Mouse (Mus musculus): ENCODE results near the gene Elp4.

The Elp4 gene

DNA sequence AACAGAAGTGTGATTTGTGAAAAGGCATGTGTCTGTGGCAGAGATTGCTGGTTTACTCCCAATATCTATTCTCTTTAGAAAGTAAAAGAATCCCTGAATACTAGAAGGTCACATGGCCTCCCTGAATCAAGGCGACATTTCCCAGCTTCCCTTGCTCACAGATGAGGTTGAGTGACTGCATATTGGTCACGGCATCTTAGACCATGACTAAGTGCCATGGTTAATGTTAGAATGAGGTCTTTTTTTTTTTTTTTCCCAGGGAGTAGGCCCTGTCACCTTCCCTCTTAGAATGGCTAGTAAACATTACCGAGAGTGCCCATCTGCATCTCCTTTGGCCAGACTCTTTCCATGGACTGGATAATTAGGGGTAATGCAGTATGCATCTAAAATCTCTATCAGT lies 193.9 kb downstream of the Elp4 start:
- no peak for DNase-seq

DNA sequence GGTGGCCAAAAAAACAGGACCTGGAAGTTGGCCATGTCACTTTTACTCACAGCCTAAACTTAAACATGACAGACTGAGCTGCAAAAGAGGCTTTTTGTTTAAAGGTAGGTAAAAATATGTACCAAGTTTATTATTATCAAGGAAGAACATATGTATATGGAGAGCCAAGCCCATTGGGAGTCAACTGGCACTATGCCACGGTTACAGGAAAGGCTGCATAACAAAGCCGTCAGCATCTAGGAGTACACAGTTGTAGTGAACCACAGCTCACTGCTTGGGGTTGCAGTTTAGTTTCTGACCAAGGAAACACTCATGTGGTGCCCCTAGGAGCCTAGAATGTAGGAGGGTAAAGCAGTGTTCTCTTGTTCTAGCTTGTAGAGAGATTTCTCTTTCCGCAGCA lies 195.2 kb downstream of the Elp4 start:
- DNase-seq: no peak

DNA sequence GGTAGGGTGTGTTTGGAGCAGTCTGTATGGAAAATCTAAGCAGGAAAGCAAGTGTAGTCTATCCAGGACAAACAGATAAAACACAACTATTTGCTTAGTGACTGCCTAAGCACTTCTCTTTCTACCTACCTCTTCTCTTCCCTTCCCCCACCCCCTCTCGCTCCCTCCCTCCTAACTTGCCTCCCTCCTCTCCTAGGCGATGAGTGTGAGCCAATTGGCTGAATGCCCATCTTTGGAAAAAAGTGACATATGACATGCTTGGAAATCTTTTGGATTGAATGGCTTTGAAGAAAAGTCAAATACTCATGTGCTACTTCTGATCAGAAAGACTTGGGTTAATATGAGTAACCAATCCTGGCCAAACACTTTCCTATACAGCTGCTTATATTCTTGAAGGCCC lies 199.0 kb downstream of the Elp4 start:
- no peak for DNase-seq

DNA sequence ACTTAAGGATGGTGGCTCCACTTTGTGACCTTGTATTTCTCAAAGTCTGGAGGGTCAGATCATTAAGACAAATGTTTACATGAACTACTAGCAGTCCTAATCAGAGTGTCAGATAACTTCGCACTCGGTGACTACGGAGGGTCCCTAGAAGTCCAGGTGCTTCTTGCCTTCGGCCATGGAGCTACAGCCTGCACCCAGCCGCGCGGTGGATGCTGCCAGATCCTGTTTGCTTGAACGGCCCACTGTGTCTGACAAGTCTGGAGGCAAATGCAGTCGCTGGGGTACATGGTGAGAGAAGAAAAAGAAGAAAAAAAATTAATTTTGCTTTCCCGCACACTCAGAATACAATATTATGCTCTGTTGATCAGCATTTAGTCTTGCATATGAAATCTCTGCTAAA lies 201.8 kb downstream of the Elp4 start:
- no peak for DNase-seq

DNA sequence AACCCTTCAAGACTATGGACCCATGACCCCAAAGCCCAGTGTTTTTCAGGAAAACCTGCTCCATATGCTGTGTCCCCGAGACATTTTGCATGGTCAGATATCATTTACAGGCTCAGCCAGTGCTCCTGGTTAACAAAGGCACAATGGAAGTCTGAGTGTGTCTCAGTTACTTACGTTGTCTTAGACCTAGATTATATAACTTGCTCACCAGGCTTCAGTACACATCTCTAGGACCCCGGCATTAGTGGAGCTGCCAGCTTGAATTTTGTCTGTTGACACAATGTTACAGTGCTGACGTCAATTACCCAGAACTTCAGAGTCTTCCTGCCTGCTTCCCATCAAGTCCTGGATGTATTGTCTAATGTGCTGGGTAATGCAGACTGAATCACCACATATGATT lies 202.6 kb downstream of the Elp4 start:
- no peak for DNase-seq

DNA sequence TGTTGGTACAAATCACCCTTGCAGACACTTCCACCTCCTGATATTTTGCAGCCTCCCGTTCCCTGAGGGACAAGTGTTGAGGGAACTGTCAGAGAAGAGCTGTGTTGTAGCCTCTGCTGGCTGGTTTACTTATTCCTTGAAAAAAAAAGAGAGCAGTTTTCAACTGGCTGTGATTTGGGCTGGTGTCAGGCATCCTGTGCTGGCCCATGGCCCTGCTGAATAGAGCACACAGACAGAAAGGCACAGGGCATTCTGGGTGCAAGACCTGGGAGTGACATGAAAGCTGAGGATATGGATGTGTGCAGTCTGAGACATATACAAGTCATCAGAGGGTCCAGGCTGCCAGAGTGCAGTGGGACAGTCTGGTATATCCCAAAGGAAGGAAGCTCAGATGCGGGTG lies 205.7 kb downstream of the Elp4 start:
- no peak for DNase-seq

DNA sequence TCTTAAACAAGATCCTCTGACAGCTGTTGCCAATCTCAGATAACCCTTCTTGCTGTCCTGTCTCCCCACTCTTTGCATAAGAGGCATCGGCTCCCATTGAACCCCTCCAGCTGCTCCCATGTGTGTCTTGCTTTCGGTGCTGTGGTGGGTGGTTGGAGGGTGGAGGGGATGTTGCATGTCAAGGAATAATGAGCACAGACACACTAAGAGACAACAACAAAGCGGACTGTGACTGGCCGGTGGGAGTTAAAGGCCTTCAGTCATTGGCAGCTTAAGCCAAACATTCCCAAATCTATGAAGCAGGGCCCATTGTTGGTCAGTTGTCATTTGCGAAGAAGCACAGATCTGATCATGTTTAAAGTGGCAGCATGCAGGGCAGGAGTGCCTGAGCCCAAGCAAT lies 206.6 kb downstream of the Elp4 start:
- no peak for DNase-seq

DNA sequence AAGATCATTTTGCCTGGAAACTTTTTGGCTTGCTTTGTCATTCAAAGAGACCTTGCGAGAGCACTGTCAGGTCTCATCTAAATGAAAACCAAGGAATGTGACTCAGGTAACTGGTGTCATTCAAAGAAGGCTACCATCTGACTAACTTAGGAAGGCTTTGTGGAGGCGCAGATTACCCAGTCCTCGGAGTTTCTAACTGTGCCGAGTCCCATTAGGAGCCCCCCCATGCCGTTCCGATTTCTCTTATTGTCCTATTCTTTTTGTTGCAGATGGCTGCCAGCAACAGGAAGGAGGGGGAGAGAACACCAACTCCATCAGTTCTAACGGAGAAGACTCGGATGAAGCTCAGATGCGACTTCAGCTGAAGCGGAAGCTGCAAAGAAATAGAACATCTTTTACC lies 213.1 kb downstream of the Elp4 start:
- DNase-seq: no peak

DNA sequence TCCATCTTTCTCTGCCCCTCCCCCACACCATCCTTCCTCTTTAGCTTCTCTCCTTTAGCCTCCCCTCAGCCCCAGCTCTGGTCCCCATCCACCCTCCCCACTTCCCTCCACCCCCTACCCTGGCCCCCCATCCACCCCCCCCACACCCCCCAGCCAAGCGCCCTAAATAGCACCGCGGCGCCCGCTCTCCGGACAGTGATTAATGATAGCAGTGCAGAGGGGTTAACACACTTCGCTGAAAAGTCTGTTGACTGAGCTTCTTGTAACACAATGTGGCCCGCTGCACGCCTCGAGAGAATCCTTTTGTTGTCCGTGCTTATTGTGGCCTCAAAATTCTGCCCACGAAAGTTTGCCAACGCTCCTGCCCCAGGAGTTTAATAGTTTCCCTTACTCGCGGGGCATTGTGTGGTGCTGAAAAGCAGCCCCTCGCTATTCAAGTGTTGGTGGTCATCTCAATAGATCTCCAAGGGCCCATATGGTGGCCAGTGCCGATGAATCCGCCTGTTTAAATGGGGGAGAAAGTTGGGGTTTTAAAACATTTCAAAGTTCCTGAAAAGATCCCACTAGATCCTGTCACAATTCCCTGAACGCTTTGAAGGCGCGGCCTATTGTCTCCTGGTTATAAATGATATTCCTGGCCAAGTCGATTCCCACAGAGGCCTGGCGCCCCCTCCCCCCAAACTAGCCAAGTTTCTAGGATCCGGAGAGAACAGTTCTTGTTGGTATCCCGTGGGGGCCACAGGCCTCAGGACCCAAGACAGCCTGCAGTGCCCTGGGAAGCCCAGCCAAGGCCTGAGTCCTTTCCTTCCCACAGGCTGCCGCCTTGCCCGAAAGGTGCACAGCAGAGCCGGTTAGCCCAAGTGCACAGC lies 214.4 kb downstream of the Elp4 start:
- no peak for DNase-seq

DNA sequence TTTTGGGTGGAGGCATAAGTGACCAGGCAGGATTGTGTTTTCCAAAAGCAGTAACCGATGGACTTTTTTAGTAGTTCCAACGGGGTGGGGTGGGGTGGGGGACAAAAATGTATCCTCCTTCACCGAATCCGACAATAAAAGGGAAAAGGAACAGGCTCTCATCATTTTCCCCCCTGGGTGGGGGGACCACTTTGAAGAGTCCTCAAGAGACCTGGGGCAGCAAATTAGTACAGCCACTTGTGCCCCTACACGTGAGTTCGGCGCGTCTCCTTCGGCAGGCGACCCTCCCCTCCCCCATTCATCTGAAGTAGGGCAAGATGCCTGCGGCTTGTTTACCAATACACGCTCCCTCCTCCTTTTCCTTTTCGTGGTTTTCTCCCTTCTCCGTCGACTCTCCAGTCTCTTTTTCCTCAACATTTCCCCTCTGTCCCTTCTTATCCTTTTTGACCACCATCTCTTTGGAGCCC lies 215.0 kb downstream of the Elp4 start:
- DNase-seq: peak; percentile 12

DNA sequence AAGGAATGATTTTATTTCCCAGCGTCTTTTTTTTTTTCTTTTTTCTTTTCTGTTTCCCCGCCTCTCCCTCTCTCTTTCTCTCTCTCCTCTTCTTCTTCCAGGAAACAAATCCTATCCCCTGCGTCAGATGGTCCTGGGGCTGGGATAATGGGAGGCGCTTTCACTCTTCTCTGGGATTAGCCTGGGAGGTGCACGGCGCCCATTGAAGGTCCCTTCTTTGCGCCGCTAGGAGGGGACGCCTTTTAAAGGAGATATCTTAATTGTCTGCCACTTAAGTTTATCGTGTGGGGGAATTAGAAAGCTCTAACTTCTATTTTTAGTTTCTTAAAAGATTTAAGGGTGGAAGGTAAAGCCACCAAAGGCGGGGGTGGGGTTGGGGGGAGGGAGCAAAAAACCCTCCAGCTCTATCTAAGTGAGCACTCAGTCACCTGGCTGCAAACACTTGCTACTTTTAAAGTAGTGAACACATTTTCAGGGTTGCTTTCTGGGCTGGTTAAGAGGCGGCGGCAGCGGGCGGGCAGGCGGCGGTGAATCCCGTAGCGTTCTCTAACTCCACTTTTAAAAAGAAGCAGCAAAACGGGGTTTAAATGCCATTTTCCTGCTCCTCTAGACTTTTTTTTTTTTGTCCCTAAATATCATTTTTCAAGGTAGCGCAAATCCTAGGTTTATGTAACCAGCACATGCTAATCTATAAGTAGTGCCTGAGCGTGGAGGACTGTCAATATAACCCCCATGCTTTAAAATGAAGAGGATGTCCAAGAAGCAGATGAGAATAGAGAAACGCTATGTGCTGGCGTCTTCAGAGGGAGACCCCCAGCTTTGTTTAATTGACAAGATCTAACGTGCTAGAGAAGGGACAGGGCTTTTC lies 215.7 kb downstream of the Elp4 start:
- no peak for DNase-seq

DNA sequence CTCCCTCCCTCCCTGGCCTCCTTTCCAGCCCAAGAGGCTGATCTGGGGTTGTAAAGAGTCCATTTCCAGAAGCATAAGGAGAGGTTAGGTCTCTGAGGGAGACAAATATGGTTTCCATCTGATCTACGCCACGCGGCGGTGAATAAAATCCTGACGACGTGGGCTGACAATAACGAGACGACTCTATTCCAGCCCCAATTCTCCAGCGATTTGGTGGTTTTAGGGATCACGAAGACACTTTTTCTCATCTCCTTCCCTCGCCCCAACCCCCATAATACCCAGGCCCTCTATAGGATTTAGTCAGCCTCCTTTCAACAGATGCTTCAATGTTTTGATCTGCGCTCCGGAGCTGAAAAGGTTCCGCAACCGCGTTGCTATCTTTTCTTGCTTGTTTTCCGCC lies 216.4 kb downstream of the Elp4 start:
- DNase-seq: no peak

DNA sequence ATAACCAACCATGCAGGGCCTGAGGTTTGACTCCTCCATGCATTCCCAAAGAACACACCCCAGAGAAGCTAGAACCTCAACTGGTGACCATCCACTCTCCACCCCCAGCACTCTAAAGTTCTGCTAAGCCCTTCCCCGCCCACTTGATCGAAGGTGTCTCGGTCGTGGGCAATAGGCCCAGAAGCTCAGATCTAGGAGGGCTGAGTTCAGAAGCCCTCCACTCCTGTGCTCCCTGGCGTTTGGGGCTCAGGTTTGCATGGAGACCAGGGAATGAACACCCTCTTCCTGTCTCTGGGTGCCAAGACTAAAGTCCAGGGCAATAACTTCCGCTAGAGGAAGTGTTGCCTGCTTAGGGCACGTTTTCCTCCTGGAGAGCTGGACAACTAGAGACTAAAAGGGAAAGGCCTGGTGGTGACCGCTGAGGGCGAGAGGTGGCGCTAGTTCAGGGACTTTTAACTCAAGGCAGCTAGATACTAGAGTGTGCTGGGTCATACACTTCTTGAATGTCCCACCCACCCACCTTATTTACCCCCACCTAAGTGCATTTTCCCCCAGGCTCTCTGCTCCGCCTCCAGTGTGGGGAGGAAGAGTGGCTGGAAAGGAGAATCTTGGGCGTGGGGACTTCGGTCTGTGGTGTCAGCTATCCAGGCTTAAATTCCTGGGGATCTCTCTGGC lies 216.9 kb downstream of the Elp4 start:
- DNase-seq: peak; percentile 46

DNA sequence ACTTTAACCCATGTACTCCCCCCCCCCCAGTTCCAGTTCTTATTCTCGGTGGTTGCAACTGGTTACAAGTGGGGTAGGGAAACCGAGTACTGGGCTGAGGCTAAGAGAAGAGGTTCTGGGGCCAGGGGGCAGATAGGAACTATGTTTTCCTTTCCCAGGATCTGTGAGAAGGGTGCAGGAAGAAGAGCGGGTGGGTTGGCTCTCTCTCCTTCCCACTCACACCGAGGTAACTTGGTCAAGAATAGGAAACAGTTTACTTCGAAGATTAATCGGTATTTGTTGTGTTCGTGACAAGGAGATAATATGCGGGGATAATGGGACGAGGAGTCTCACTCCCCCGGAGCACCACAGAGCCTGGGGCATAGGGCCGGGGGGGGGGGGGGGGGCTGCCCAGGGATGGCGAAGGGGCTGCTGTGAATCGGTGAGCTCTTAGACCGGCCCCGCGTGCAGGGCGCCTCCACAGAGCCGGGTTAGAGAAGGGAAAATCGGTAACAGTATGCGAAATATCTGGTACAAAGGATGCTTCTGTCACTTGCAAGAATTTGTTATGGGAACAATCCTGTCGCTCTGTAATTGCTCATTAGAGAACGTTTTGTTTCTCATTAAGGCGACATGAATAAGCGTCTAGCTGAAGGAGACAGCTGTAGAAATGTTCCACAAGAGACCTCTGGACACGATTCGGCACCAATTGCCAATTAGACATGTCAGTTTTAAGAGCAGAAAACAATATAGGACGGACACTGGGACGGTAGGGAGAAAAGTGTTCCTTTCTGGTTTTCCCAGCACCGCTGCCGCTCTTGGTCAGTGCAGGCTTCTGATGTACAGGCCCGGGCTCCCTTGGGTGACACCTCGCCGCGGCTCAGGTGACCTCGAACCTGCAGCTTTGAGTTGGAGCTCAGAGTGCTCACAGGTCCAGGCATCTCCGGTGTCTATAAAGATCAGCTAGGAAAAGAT lies 217.7 kb downstream of the Elp4 start:
- DNase-seq: no peak

DNA sequence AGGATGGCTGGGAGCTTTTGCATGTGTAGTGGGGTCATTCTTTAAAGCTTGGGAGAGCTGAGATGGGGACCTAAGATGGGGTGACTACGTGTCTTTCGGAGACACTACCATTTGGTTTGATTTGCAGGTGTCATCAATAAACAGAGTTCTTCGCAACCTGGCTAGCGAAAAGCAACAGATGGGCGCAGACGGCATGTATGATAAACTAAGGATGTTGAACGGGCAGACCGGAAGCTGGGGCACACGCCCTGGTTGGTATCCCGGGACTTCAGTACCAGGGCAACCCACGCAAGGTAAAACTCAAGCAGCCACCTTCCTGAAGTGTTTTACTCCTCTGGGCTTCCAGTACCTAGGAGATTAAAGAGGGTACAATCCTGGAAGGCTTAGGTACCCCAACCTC lies 218.7 kb downstream of the Elp4 start:
- DNase-seq: no peak

DNA sequence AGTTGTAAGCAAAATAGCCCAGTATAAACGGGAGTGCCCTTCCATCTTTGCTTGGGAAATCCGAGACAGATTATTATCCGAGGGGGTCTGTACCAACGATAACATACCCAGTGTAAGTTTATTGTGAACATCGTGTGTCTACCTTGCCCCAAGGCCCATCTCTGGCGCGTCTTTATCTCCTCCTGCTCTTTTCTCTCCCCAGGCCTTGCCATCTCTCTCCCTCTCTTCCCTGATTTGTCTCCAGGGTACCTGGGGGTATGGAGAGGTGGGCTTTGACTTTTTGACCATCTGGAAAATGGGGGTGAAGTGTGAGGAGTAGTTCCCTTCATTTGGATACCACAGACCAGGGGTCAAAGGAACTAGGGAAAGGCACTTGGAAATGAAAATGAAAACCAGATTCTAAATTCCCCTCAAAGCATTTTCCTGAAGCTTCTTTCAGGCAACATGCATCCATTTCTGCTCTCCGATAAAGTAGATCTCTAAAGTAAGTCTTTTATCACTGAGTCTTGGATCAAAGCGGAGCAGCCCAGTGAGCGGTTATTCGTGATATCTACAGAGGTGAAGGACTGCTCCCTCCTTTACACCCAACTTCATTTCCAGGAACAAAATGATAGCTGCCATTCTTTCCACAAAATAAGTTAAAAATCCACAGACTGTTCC lies 219.2 kb downstream of the Elp4 start:
- DNase-seq: no peak

DNA sequence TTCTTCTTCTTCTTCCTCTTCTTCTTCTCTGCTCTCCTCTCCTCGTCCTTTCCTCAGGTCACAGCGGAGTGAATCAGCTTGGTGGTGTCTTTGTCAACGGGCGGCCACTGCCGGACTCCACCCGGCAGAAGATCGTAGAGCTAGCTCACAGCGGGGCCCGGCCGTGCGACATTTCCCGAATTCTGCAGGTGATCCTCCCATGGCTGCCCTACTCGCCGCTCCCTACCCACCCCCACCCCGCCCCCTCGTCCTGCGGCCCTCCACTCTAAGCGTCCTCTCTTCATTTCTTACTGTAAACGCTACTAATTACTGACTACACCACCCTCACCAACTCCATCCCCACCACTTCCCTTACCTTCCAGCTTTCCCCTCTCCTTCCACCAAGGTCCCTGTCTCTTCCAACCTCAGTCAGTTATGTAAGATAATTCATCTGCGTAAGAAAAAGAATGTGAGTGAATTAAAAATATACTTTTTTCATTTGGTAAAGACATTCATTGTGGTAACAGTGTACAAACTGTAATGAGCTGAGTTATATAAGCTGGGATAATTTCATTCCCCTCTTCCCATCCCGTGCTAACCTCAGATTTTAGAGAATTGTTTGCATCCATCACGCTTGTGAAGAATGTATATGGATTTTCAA lies 220.5 kb downstream of the Elp4 start:
- DNase-seq: no peak

DNA sequence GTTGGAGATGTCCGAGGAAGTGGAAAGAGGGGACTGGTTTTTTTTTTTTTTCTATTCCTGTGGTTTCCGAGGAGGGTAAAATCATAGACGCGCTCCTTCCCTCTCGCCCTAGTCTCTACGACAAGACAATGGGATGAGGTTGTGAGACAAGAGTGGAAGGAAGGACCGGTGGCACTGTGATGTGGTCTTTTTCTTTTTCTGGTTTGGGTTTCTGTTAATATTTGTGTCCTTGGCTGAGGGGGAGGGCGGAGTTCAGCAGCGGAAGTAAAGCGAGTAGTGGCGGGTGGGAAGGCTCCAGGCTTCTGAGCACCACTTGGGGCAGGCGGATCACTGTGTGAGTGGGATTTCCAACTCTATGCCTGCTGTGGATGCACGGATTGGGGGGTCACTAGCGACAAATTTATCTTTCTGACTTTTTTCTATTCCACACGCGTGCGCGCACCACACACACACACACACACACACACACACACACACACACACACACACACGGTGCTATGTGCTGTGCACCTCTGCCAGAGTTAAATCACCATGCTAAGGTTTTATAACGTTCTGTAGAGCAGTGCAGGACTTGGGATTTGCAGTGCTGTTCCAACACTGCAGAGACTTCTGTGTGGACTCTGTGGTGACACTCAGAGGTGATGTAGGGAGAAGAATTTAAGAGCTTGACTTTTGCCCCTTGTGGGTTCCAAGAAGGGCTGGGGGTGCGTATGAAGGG lies 221.6 kb downstream of the Elp4 start:
- no peak for DNase-seq

DNA sequence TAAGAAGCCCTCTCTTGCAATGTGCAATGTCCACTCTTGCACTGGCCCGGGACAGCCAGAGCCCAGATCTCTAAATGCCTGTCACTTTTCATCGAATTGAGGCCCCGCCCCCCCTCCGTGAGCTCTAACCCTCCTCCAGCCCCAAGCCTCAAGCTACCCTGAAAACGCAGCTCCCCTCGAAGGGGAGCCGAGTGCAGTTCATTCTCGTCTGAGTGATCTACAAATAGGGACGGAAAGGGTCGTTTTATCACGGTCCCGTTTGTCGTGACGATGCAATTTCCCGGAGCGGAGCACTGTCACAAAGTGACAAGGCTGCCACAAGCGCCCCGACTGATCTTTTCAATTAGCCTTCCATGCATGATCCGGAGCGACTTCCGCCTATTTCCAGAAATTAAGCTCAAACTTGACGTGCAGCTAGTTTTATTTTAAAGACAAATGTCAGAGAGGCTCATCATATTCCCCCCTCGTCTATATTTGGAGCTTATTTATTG lies 222.3 kb downstream of the Elp4 start:
- DNase-seq: no peak

DNA sequence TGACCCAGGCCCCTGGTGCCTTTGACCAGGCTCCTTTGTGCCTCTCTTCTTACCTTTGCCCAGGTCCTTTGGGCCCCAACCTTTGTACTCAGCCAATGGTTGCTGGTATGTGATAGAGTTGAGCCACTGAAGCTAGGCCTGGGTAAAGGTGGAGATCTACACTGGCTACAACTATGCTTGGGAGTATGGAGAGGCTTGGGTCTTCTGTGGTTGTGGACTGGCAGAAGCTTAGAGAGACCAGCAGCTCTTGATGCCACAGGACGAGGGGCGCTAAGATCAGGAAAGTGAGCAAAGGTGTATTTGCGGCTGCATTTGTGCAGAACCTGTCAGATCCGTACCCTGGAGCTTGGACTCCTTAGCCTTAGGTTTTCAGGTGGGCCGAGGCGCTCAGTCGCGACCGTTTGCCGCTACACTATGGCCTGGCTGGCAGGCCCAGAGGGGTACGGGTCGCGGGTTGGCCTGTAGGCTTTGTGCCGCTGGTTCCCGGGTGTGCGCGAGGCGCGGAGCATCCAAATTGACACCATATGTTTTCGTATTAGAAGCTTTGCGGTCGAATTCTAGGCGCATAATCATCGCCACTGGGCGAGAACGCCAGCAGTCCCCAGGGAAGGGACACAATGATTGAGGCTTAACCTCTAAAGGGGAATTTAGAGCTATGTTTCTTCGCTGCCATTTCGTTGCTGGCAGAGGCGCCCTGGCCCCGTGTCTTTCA lies 223.2 kb downstream of the Elp4 start:
- no peak for DNase-seq
